Mouse (Mus musculus) CH12.LX (cell line): ENCODE measurements around the gene Kansl3. TPM values are rescaled to one million over a fixed set of nuclear protein-coding genes. Genes with fewer than 3 reads are reported as not detected.
A peak's percentile ranks its signal among the peaks of the same experiment; 100 is the strongest.

ENCODE experiments used
- DNase-seq: peaks from one replicate; pipeline ENCODE4 v3.0.0-alpha.2; 2013; ENCODE audit errors: extremely low read depth
- H3K27ac ChIP-seq: 2 replicates; pipeline ENCODE4 v1.5.1; 2012; ENCODE audit warnings: low read depth, mild to moderate bottlenecking, control low read depth, moderate library complexity; ENCODE audit not compliant: insufficient read depth
- H3K27me3 ChIP-seq: replicated peaks from 2 replicates; pipeline ENCODE3; 2012; ENCODE audit warnings: inconsistent platforms
- H3K36me3 ChIP-seq, 2 experiments: replicated peaks in 1 of 2; 2 replicates each; pipeline versions ENCODE3 to v1.6.1; 2012; ENCODE audit warnings: inconsistent platforms in 1 of 2, low read length in 1 of 2, mild to moderate bottlenecking in 1 of 2, mixed read lengths in 1 of 2, moderate library complexity in 1 of 2; ENCODE audit not compliant: control insufficient read depth in 1 of 2, insufficient read depth in 1 of 2
- H3K4me1 ChIP-seq, 2 experiments: 2 replicates each; pipeline ENCODE4 v1.6.1; 2012; ENCODE audit warnings: inconsistent platforms in 1 of 2, moderate library complexity in 1 of 2; ENCODE audit not compliant: insufficient read depth in 2 of 2, control insufficient read depth in 1 of 2
- H3K4me2 ChIP-seq: 2 replicates; pipeline ENCODE4 v1.6.1; 2012; ENCODE audit warnings: low read depth, mild to moderate bottlenecking, control low read depth; ENCODE audit not compliant: poor library complexity, insufficient read depth, severe bottlenecking
- H3K4me3 ChIP-seq, 3 experiments: fragments of 150-350 bp in 1 of 3; sonication (generic) in 1 of 3; replicated peaks in 1 of 3; 2 replicates each; pipeline versions ENCODE3 to v1.5.1; 2011 to 2012; ENCODE audit warnings: low read depth in 2 of 3, low read length in 2 of 3, mild to moderate bottlenecking in 2 of 3, moderate library complexity in 2 of 3, control low read depth in 1 of 3, improper control_type of control experiment in 1 of 3, inconsistent platforms in 1 of 3, mixed read lengths in 1 of 3; ENCODE audit not compliant: poor library complexity in 1 of 3
- H3K79me2 ChIP-seq: replicated peaks from 2 replicates; pipeline ENCODE4 v1.6.1; 2012; ENCODE audit warnings: mild to moderate bottlenecking, moderate library complexity; ENCODE audit not compliant: control insufficient read depth, poor library complexity, insufficient read depth, severe bottlenecking; ENCODE audit errors: extremely low read depth
- H3K9ac ChIP-seq: 2 replicates; pipeline ENCODE4 v1.6.1; 2012; ENCODE audit warnings: low read depth, mild to moderate bottlenecking, control low read depth, moderate library complexity; ENCODE audit not compliant: insufficient read depth
- H3K9me3 ChIP-seq: replicated peaks from 2 replicates; pipeline ENCODE3; 2012; ENCODE audit warnings: low read length, inconsistent platforms, mixed read lengths
- BHLHE40 ChIP-seq: IDR thresholded peaks from 2 replicates; pipeline ENCODE4 v1.6.1; 2011; ENCODE audit warnings: mild to moderate bottlenecking, low read depth, low read length, improper control_type of control experiment
- CHD1 ChIP-seq: IDR thresholded peaks from 2 replicates; pipeline ENCODE4 v1.6.1; 2012; ENCODE audit warnings: low read depth, low read length, improper control_type of control experiment, inconsistent platforms
- CHD2 ChIP-seq: IDR thresholded peaks from 2 replicates; pipeline ENCODE4 v1.6.1; 2011; ENCODE audit warnings: low read length, improper control_type of control experiment
- CTCF ChIP-seq, 2 experiments: IDR thresholded peaks in 1 of 2; conservative IDR thresholded peaks in 1 of 2; 2 replicates each; pipeline ENCODE4 v1.5.1; 2011 to 2012; ENCODE audit warnings: low read depth in 2 of 2, low read length in 2 of 2, improper control_type of control experiment in 1 of 2, inconsistent platforms in 1 of 2, mild to moderate bottlenecking in 1 of 2, moderate library complexity in 1 of 2
- E2F4 ChIP-seq: IDR thresholded peaks from 2 replicates; pipeline ENCODE4 v1.6.1; 2011; ENCODE audit warnings: low read depth, low read length, improper control_type of control experiment; ENCODE audit not compliant: insufficient replicate concordance
- ELF1 ChIP-seq: IDR thresholded peaks from 2 replicates; pipeline ENCODE4 v1.6.1; 2014; ENCODE audit warnings: low read depth, mild to moderate bottlenecking, inconsistent platforms, low read length, improper control_type of control experiment
- ETS1 ChIP-seq: conservative IDR thresholded peaks from 2 replicates; pipeline ENCODE4 v1.6.1; 2012; ENCODE audit warnings: low read depth, mild to moderate bottlenecking, inconsistent platforms, low read length, improper control_type of control experiment, moderate library complexity
- GABPA ChIP-seq: IDR thresholded peaks from 2 replicates; pipeline ENCODE4 v1.6.1; 2012; ENCODE audit warnings: low read depth, low read length, improper control_type of control experiment, inconsistent platforms; ENCODE audit not compliant: insufficient replicate concordance
- HCFC1 ChIP-seq: IDR thresholded peaks from 2 replicates; pipeline ENCODE4 v1.6.1; 2012; ENCODE audit warnings: low read depth, mild to moderate bottlenecking, inconsistent platforms, low read length, improper control_type of control experiment
- IRF4 ChIP-seq: IDR thresholded peaks from 2 replicates; pipeline ENCODE4 v1.6.1; 2014; ENCODE audit warnings: low read depth, mild to moderate bottlenecking, inconsistent platforms, low read length, improper control_type of control experiment
- JUN ChIP-seq: IDR thresholded peaks from 2 replicates; pipeline ENCODE4 v1.6.1; 2011; ENCODE audit warnings: low read depth, mild to moderate bottlenecking, low read length, improper control_type of control experiment, moderate library complexity; ENCODE audit not compliant: insufficient read depth
- MAFK ChIP-seq: IDR thresholded peaks from 2 replicates; pipeline ENCODE4 v1.6.1; 2011; ENCODE audit warnings: low read length, improper control_type of control experiment; ENCODE audit not compliant: insufficient replicate concordance
- MAZ ChIP-seq: IDR thresholded peaks from 2 replicates; pipeline ENCODE4 v1.6.1; 2012; ENCODE audit warnings: low read depth, mild to moderate bottlenecking, inconsistent platforms, low read length, improper control_type of control experiment, moderate library complexity
- MEF2A ChIP-seq: IDR thresholded peaks from 2 replicates; pipeline ENCODE4 v1.6.1; 2014; ENCODE audit warnings: low read depth, mild to moderate bottlenecking, inconsistent platforms, low read length, improper control_type of control experiment, borderline replicate concordance
- MXI1 ChIP-seq: IDR thresholded peaks from 2 replicates; pipeline ENCODE4 v1.6.1; 2011; ENCODE audit warnings: mild to moderate bottlenecking, low read depth, low read length, improper control_type of control experiment
- MYC ChIP-seq: IDR thresholded peaks from 2 replicates; pipeline ENCODE4 v1.6.1; 2011; ENCODE audit warnings: low read depth, mild to moderate bottlenecking, improper control_type of control experiment, low read length
- NELFE ChIP-seq: IDR thresholded peaks from 2 replicates; pipeline ENCODE4 v1.6.1; 2011; ENCODE audit warnings: low read depth, low read length, improper control_type of control experiment
- NRF1 ChIP-seq: IDR thresholded peaks from 2 replicates; pipeline ENCODE4 v1.6.1; 2014; ENCODE audit warnings: low read depth, mild to moderate bottlenecking, inconsistent platforms, low read length, improper control_type of control experiment, moderate library complexity
- POLR2A ChIP-seq: IDR thresholded peaks from 2 replicates; pipeline ENCODE4 v1.6.1; 2011; ENCODE audit warnings: low read depth, mild to moderate bottlenecking, improper control_type of control experiment, low read length
- POLR2AphosphoS2 ChIP-seq: IDR thresholded peaks from 2 replicates; pipeline ENCODE4 v1.6.1; 2011; ENCODE audit warnings: low read depth, low read length, improper control_type of control experiment
- RAD21 ChIP-seq: IDR thresholded peaks from 2 replicates; pipeline ENCODE4 v1.6.1; 2011; ENCODE audit warnings: low read depth, mild to moderate bottlenecking, low read length, improper control_type of control experiment, moderate library complexity
- RCOR1 ChIP-seq: conservative IDR thresholded peaks from 2 replicates; pipeline ENCODE4 v1.6.1; 2012; ENCODE audit warnings: low read depth, mild to moderate bottlenecking, inconsistent platforms, low read length, improper control_type of control experiment
- SIN3A ChIP-seq: IDR thresholded peaks from 2 replicates; pipeline ENCODE4 v1.6.1; 2012; ENCODE audit warnings: low read length, improper control_type of control experiment, inconsistent platforms
- SMC3 ChIP-seq: IDR thresholded peaks from 2 replicates; pipeline ENCODE4 v1.6.1; 2011; ENCODE audit warnings: low read depth, low read length, improper control_type of control experiment
- TBP ChIP-seq: conservative IDR thresholded peaks from 2 replicates; pipeline ENCODE4 v1.6.1; 2011; ENCODE audit warnings: low read depth, low read length, improper control_type of control experiment
- UBTF ChIP-seq: IDR thresholded peaks from 2 replicates; pipeline ENCODE4 v1.6.1; 2012; ENCODE audit warnings: low read depth, mild to moderate bottlenecking, inconsistent platforms, low read length, improper control_type of control experiment, moderate library complexity
- USF1 ChIP-seq: IDR thresholded peaks from 2 replicates; pipeline ENCODE4 v1.6.1; 2014; ENCODE audit warnings: low read depth, mild to moderate bottlenecking, inconsistent platforms, low read length, improper control_type of control experiment
- ZC3H11A ChIP-seq: IDR thresholded peaks from 2 replicates; pipeline ENCODE4 v1.6.1; 2012; ENCODE audit warnings: low read depth, mild to moderate bottlenecking, inconsistent platforms, low read length, improper control_type of control experiment
- ZKSCAN1 ChIP-seq: IDR thresholded peaks from 2 replicates; pipeline ENCODE4 v1.6.1; 2012; ENCODE audit warnings: low read depth, inconsistent platforms, low read length, improper control_type of control experiment, borderline replicate concordance
- ZMIZ1 ChIP-seq: IDR thresholded peaks from 2 replicates; pipeline ENCODE4 v1.6.1; 2012; ENCODE audit warnings: low read depth, mild to moderate bottlenecking, inconsistent platforms, low read length, improper control_type of control experiment
- ZNF384 ChIP-seq: IDR thresholded peaks from 2 replicates; pipeline ENCODE4 v1.6.1; 2012; ENCODE audit warnings: low read depth, low read length, improper control_type of control experiment, inconsistent platforms
- dilution Hi-C: fragments of 300-500 bp; cut with MboI; formaldehyde crosslinking; loops from 2 replicates; pipeline ENCODE4 v1.14.3; 2020; ENCODE audit warnings: low sequenced_read_pairs; ENCODE audit not compliant: extremely low pct_unique_long_range_greater_than_20kb, extremely low pct_ligation_motif_present
- in situ Hi-C: fragments of 300-500 bp; cut with MboI; formaldehyde crosslinking; loops from 3 replicates; pipeline ENCODE4 v1.14.3; 2019; ENCODE audit warnings: low sequenced_read_pairs, low pct_ligation_motif_present, low pct_unique_long_range_greater_than_20kb, mixed read lengths
- polyA plus RNA-seq: library from polyadenylated mRNA; unstranded; fragments of >175 nt; gene quantifications from 2 replicates; pipeline ENCODE4 v1.2.1, GENCODE M21; 2012; ENCODE audit warnings: low read depth; ENCODE audit not compliant: insufficient read length
- total RNA-seq, 2 experiments: library from RNA; depleted of rRNA; stranded (reverse); fragments of 300-350 nt in 1 of 2; fragments of >200 nt in 1 of 2; gene quantifications; 2 replicates each; pipeline ENCODE4 v1.2.3; 2012 to 2014

Gene Kansl3
- total and polyA plus RNA-seq, 3 experiments = 14.3 to 21.2 (median 17.0) TPM

- no peak for TF ChIP-seq POLR2AphosphoS2
Observed at GRCm38 (mm10) chr1:36302273-36302672, 66.7 kb downstream of the Kansl3 start (continued).

GRCm38 (mm10) chr1:36300486-36300885 lies 68.5 kb downstream of the Kansl3 start:
- H3K27me3 ChIP-seq = peaks cover 50% of the 10 kb centered on the region
- TF ChIP-seq CHD2 (0 out of 2 replicates have a peak, but pooled peaks have one; percentile 23), ZKSCAN1 (no peak)
- no peak for DNase-seq
- H3K79me2 ChIP-seq = no peaks in the 10 kb centered on the region
- no peak overlapping the region for H3K4me2 ChIP-seq
- peaks cover 47 to 93% of the 10 kb centered on the region in 2 experiments for H3K4me1 ChIP-seq
- no peak overlapping the region for H3K27ac ChIP-seq
- H3K9me3 ChIP-seq = no peaks in the 10 kb centered on the region
- no peak overlapping the region for H3K9ac ChIP-seq
- in situ Hi-C loops = no loop called here
- dilution Hi-C loops = no loop called here
- H3K4me3 ChIP-seq = no peak overlapping the region
- H3K36me3 ChIP-seq = no peaks in the 10 kb centered on the region

- dilution Hi-C loops (no loop called here), in situ Hi-C loops (no loop called here)
- Histone ChIP-seq H3K4me2 (peak overlapping the region; percentile 76), H3K27me3 (peaks cover 55% of the 10 kb centered on the region), H3K79me2 (no peaks in the 10 kb centered on the region), H3K36me3 (no peaks in the 10 kb centered on the region), H3K4me3 (no peak overlapping the region), H3K4me1 (peaks cover 50 to 90% of the 10 kb centered on the region in 2 experiments), H3K9me3 (no peaks in the 10 kb centered on the region), H3K27ac (no peak overlapping the region), H3K9ac (no peak overlapping the region)
- peak; percentile 54 for DNase-seq
- TF ChIP-seq GABPA (no peak), RCOR1 (no peak), RAD21 (no peak), ZNF384 (peak; percentile 85), NELFE (no peak), POLR2A (no peak), IRF4 (peak; percentile 68; the same call in 1 of the 2 replicates), CHD1 (no peak), MXI1 (no peak), CHD2 (no peak), MEF2A (peak; percentile 58), SMC3 (no peak), ZC3H11A (no peak), MYC (no peak), UBTF (no peak), E2F4 (no peak), NRF1 (no peak), HCFC1 (no peak), POLR2AphosphoS2 (no peak), ZMIZ1 (no peak), USF1 (no peak), ZKSCAN1 (no peak), ETS1 (peak; percentile 82), SIN3A (no peak), TBP (no peak), ELF1 (no peak), CTCF (conservative IDR thresholded peaks at IDR 0.05 in 1 of 2, IDR thresholded peaks at IDR 0.05 in 1 of 2; ENCODE audit: low read depth in 2 of 2, low read length in 2 of 2) (no peak), JUN (no peak), MAZ (no peak), MAFK (peak; percentile 9; the same call in 1 of the 2 replicates), BHLHE40 (peak; percentile 62; the same call in 1 of the 2 replicates)
Observed at GRCm38 (mm10) chr1:36299676-36300075, 69.3 kb downstream of the Kansl3 start.
